Mouse (Mus musculus) forebrain, embryonic 13.5 days (tissue): ENCODE data around the gene Ttll4. TPM values are rescaled to one million over a fixed set of nuclear protein-coding genes. Genes with fewer than 3 reads are reported as not detected.

Experiments used
- ATAC-seq: fragments of 200-750 bp; cut with Nextera tagmentation; 2 replicates; pipeline ENCODE4 v1.8.0; 2017
- H3K27ac ChIP-seq: fragments of 300-500 bp; sonication (generic); 2 replicates; pipeline ENCODE4 v1.5.1; 2015; ENCODE audit warnings: inconsistent platforms, mild to moderate bottlenecking, moderate library complexity
- H3K27me3 ChIP-seq: fragments of 300-500 bp; sonication (generic); 2 replicates; pipeline ENCODE4 v1.6.1; 2015; ENCODE audit warnings: mild to moderate bottlenecking, inconsistent platforms
- H3K36me3 ChIP-seq: fragments of 300-500 bp; sonication (generic); 2 replicates; pipeline ENCODE4 v1.6.1; 2015; ENCODE audit warnings: mild to moderate bottlenecking, inconsistent platforms; ENCODE audit not compliant: poor library complexity, severe bottlenecking
- H3K4me1 ChIP-seq: fragments of 300-500 bp; sonication (generic); 2 replicates; pipeline ENCODE4 v1.6.1; 2015; ENCODE audit warnings: inconsistent platforms
- H3K4me2 ChIP-seq: fragments of 300-500 bp; sonication (generic); 2 replicates; pipeline ENCODE4 v1.6.1; 2015; ENCODE audit warnings: inconsistent platforms, mild to moderate bottlenecking, moderate library complexity
- H3K4me3 ChIP-seq: fragments of 300-500 bp; sonication (generic); 2 replicates; pipeline ENCODE4 v1.5.1; 2015; ENCODE audit warnings: mild to moderate bottlenecking, inconsistent platforms
- H3K9ac ChIP-seq: fragments of 300-500 bp; sonication (generic); 2 replicates; pipeline ENCODE4 v1.6.1; 2015; ENCODE audit warnings: mild to moderate bottlenecking, inconsistent platforms
- H3K9me3 ChIP-seq: fragments of 300-500 bp; sonication (generic); replicated peaks from 2 replicates; pipeline ENCODE4 v1.6.1; 2016; ENCODE audit warnings: inconsistent platforms
- WGBS: fragments of 180-500 bp; shearing (Covaris S2); methylation state at CpG from one replicate; pipeline ENCODE4 v1.1.7; 2015; 5-methylcytosine and 5-hydroxymethylcytosine counted together
- polyA plus RNA-seq: library from polyadenylated mRNA; unstranded; fragments of >200 nt; fragmentation: Nextera tagmentation; extraction: Ambion mirVana; gene quantifications from 2 replicates; pipeline ENCODE4 v1.2.1, GENCODE M21; 2015

Gene Ttll4
- polyA plus RNA-seq, 1 experiment from 2014 or later = 16.7 TPM

GRCm38 (mm10) chr1:74677843-74678242 is 16.3 kb downstream of the Ttll4 start:
- no peaks in the 10 kb centered on the region for H3K27me3 ChIP-seq
- 0 out of 2 replicates have a peak, but pooled peaks cover 6% of the 10 kb centered on the region for H3K4me1 ChIP-seq
- no peak for ATAC-seq
- H3K4me2 ChIP-seq = no peak overlapping the region
- H3K36me3 ChIP-seq = peaks cover 57% of the 10 kb centered on the region
- H3K4me3 ChIP-seq = no peak overlapping the region
- no peak overlapping the region for H3K9ac ChIP-seq
- no peak overlapping the region for H3K27ac ChIP-seq
- WGBS = 95% methylated on average over 1 of the region's 1 CpGs
- H3K9me3 ChIP-seq = no peaks in the 10 kb centered on the region

- Histone ChIP-seq H3K9ac (no peak overlapping the region), H3K9me3 (no peaks in the 10 kb centered on the region), H3K4me1 (no peaks in the 10 kb centered on the region), H3K4me2 (no peak overlapping the region), H3K4me3 (no peak overlapping the region), H3K27ac (no peak overlapping the region), H3K36me3 (peaks cover 95% of the 10 kb centered on the region), H3K27me3 (no peaks in the 10 kb centered on the region)
- 92% methylated on average over 7 of the region's 7 CpGs for WGBS
- ATAC-seq = no peak
These were observed 25.6 kb downstream of the Ttll4 start for GRCm38 (mm10) chr1:74687131-74687530.

- no peak overlapping the region for H3K27ac ChIP-seq
- peaks cover 91% of the 10 kb centered on the region for H3K36me3 ChIP-seq
- WGBS = 93% methylated on average over 8 of the region's 8 CpGs
- no peak overlapping the region for H3K9ac ChIP-seq
- H3K4me1 ChIP-seq = no peaks in the 10 kb centered on the region
- no peak overlapping the region for H3K4me3 ChIP-seq
- no peak overlapping the region for H3K4me2 ChIP-seq
- no peaks in the 10 kb centered on the region for H3K27me3 ChIP-seq
- H3K9me3 ChIP-seq = no peaks in the 10 kb centered on the region
- no peak for ATAC-seq
These were observed 32.5 kb downstream of the Ttll4 start for GRCm38 (mm10) chr1:74693891-74694583.

- Histone ChIP-seq H3K4me2 (no peak overlapping the region), H3K27ac (no peak overlapping the region), H3K4me1 (no peaks in the 10 kb centered on the region), H3K27me3 (no peaks in the 10 kb centered on the region), H3K9ac (no peak overlapping the region), H3K4me3 (no peak overlapping the region), H3K36me3 (peaks cover 90% of the 10 kb centered on the region), H3K9me3 (no peaks in the 10 kb centered on the region)
- ATAC-seq = no peak
- 95% methylated on average over 4 of the region's 4 CpGs for WGBS
These were observed 34.3 kb downstream of the Ttll4 start for GRCm38 (mm10) chr1:74695836-74696235.

- WGBS = 93% methylated on average over 6 of the region's 6 CpGs
These were observed 35.9 kb downstream of the Ttll4 start for GRCm38 (mm10) chr1:74697416-74697815.

GRCm38 (mm10) chr1:74698353-74698752 is 36.8 kb downstream of the Ttll4 start:
- ATAC-seq = no peak
- H3K9ac ChIP-seq = no peak overlapping the region
- 96% methylated on average over 1 of the region's 1 CpGs for WGBS

More at GRCm38 (mm10) chr1:74697416-74697815, 35.9 kb downstream of the Ttll4 start:
- H3K9me3 ChIP-seq = no peaks in the 10 kb centered on the region
- no peaks in the 10 kb centered on the region for H3K27me3 ChIP-seq
- no peak overlapping the region for H3K4me3 ChIP-seq
- ATAC-seq = no peak
- no peaks in the 10 kb centered on the region for H3K4me1 ChIP-seq
- no peak overlapping the region for H3K27ac ChIP-seq
- H3K9ac ChIP-seq = no peak overlapping the region
- peaks cover 82% of the 10 kb centered on the region for H3K36me3 ChIP-seq
- H3K4me2 ChIP-seq = no peak overlapping the region

GRCm38 (mm10) chr1:74698791-74699190 is 37.2 kb downstream of the Ttll4 start:
- no peak for ATAC-seq
- Histone ChIP-seq H3K27ac (no peak overlapping the region), H3K9me3 (no peaks in the 10 kb centered on the region), H3K4me3 (no peak overlapping the region), H3K4me1 (no peaks in the 10 kb centered on the region), H3K36me3 (peaks cover 77% of the 10 kb centered on the region), H3K27me3 (no peaks in the 10 kb centered on the region), H3K4me2 (no peak overlapping the region), H3K9ac (no peak overlapping the region)
- WGBS = 97% methylated on average over 1 of the region's 1 CpGs

More at GRCm38 (mm10) chr1:74698353-74698752, 36.8 kb downstream of the Ttll4 start:
- Histone ChIP-seq H3K4me2 (no peak overlapping the region), H3K27ac (no peak overlapping the region), H3K36me3 (peaks cover 80% of the 10 kb centered on the region), H3K4me1 (no peaks in the 10 kb centered on the region), H3K9me3 (no peaks in the 10 kb centered on the region), H3K4me3 (no peak overlapping the region), H3K27me3 (no peaks in the 10 kb centered on the region)

GRCm38 (mm10) chr1:74702142-74702553 is 40.6 kb downstream of the Ttll4 start:
- ATAC-seq = no peak
- Histone ChIP-seq H3K9me3 (no peaks in the 10 kb centered on the region), H3K9ac (no peak overlapping the region), H3K27ac (no peak overlapping the region), H3K4me2 (no peak overlapping the region), H3K27me3 (no peaks in the 10 kb centered on the region), H3K36me3 (peaks cover 44% of the 10 kb centered on the region), H3K4me3 (no peak overlapping the region), H3K4me1 (no peaks in the 10 kb centered on the region)
- WGBS = 92% methylated on average over 6 of the region's 6 CpGs

- H3K9ac ChIP-seq = no peak overlapping the region
- 75% methylated on average over 3 of the region's 3 CpGs for WGBS
- no peak for ATAC-seq
These were observed 42.6 kb downstream of the Ttll4 start for GRCm38 (mm10) chr1:74704156-74704555.

GRCm38 (mm10) chr1:74705016-74705415 is 43.5 kb downstream of the Ttll4 start:
- Histone ChIP-seq H3K4me3 (no peak overlapping the region), H3K9ac (no peak overlapping the region), H3K27ac (no peak overlapping the region), H3K4me1 (no peaks in the 10 kb centered on the region), H3K9me3 (no peaks in the 10 kb centered on the region), H3K27me3 (no peaks in the 10 kb centered on the region), H3K36me3 (peaks cover 16% of the 10 kb centered on the region), H3K4me2 (no peak overlapping the region)
- 83% methylated on average over 5 of the region's 5 CpGs for WGBS
- no peak for ATAC-seq

More at GRCm38 (mm10) chr1:74704156-74704555, 42.6 kb downstream of the Ttll4 start:
- Histone ChIP-seq H3K36me3 (peaks cover 24% of the 10 kb centered on the region), H3K4me3 (no peak overlapping the region), H3K4me2 (no peak overlapping the region), H3K9me3 (no peaks in the 10 kb centered on the region), H3K27ac (no peak overlapping the region), H3K4me1 (no peaks in the 10 kb centered on the region), H3K27me3 (no peaks in the 10 kb centered on the region)

- ATAC-seq = no peak
- H3K9ac ChIP-seq = no peak overlapping the region
- H3K9me3 ChIP-seq = no peaks in the 10 kb centered on the region
- H3K27ac ChIP-seq = no peak overlapping the region
- no peaks in the 10 kb centered on the region for H3K36me3 ChIP-seq
- H3K4me2 ChIP-seq = no peak overlapping the region
- 40% methylated on average over 6 of the region's 6 CpGs for WGBS
- no peak overlapping the region for H3K4me3 ChIP-seq
- H3K4me1 ChIP-seq = peaks cover 8% of the 10 kb centered on the region
- H3K27me3 ChIP-seq = peaks cover 15% of the 10 kb centered on the region; the same call in 1 of the 2 replicates
These were observed 48.0 kb downstream of the Ttll4 start for GRCm38 (mm10) chr1:74709566-74709965.

- 74% methylated on average over 4 of the region's 4 CpGs for WGBS
These were observed 50.5 kb downstream of the Ttll4 start for GRCm38 (mm10) chr1:74712046-74712445.

More at GRCm38 (mm10) chr1:74712046-74712445, 50.5 kb downstream of the Ttll4 start:
- Histone ChIP-seq H3K4me1 (peaks cover 8% of the 10 kb centered on the region), H3K9ac (no peak overlapping the region), H3K4me3 (no peak overlapping the region), H3K9me3 (no peaks in the 10 kb centered on the region), H3K36me3 (no peaks in the 10 kb centered on the region), H3K27me3 (peaks cover 20% of the 10 kb centered on the region; the same call in 1 of the 2 replicates), H3K4me2 (no peak overlapping the region), H3K27ac (no peak overlapping the region)
- no peak for ATAC-seq
